Mouse (Mus musculus) CD4-positive, CD25-positive, alpha-beta regulatory T cell, adult 2 months (primary cell): Measurements from ENCODE around the gene Vrk1.

Experiments used
- DNase-seq: peaks from one replicate; pipeline ENCODE4 v3.0.0-alpha.2; 2012; ENCODE audit warnings: low read depth, low spot score

Vrk1 gene

GRCm38 (mm10) chr12:106010065-106010915, at the start of gene Vrk1:
Vrk1 (plus strand) TSS chr12:106010228.
- DNase-seq, result peak; percentile 92

- no peak for DNase-seq
Measured at GRCm38 (mm10) chr12:105960592-105961330, 49.3 kb upstream of the Vrk1 start.

- DNase-seq, result no peak
Measured at GRCm38 (mm10) chr12:105961667-105962066, 48.4 kb upstream of the Vrk1 start.

GRCm38 (mm10) chr12:105962103-105963011, 47.7 kb upstream of the Vrk1 start:
- DNase-seq, result peak; percentile 93

GRCm38 (mm10) chr12:105963012-105963572, 46.9 kb upstream of the Vrk1 start:
- DNase-seq, result peak; percentile 55

DNA sequence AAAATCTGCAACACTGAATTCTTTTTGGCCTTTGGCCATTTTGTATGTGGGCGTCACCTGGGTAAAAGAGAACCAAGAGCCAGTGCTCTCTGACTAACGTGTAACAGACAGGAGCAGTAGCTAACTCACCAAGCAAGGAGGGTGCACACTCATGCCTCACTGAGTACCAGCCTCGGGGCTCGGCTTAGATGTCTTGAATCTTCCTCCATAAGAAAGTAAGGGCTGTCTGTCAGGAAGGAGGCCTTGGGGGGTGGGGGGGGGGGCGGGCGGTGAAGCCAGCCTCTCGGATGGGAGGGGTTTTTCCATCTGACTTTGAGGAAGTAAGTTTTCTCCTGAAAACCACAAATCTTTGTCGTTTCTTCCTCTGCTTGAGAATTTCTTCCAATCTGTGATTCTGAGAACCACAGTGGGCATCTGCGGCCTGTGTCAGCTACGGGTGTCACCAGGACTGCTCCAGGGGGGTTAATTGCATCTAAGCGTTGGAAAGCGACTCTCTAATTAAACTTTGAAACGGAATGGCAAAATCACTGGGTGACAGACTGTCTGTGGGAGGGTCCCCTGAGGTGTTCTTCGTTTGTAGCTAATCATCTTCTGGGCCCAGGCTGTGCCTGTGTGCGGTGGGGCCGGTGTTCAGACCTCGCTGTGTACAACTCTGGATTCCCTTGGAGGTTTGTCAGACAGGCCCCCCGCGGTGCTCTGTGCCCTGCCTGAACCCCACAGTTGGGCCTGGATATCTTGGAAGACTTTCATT, 43.0 kb upstream of the Vrk1 start:
- peak; percentile 31 for DNase-seq

GRCm38 (mm10) chr12:105967806-105968205, 42.2 kb upstream of the Vrk1 start:
- peak; percentile 27 for DNase-seq

DNA sequence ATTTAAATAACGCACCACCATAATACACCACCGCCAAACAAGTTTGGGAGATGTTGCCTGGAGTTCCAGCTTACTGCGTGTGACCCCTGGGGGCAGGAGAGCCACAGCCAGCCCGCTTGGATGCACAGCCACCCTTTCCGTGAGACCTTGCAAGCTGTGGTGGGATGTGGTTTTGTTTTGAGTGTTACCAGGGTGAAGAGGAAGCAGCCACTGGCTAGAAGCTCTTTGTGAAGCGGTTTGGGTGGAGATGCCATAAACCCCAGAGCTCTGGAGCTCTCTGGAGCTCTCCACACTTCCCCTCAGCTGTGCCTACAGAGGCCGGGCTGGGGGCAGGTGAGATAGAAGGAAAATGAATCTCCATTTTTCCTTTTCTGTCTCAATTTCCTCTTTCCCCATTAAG, 38.8 kb upstream of the Vrk1 start:
- peak; percentile 47 for DNase-seq

DNA sequence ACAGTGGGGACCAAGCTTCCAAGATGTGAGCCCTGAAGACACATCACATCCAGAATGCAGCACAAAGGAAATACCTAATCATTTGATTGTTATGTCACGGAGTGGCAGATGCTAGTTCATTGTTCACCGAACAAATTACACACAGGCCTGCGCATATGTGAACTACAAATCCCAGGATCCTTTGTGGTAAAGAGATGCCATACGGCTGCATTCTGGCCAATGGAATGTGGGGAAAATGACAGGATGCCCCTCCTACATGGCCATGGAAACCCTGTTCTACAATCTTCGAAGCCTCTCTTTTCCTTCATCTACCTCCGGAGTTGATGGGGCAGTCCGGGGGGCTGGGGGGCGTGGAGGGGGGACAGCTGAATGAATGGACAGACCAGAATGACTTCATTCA, 37.4 kb upstream of the Vrk1 start:
- DNase-seq, result no peak

DNA sequence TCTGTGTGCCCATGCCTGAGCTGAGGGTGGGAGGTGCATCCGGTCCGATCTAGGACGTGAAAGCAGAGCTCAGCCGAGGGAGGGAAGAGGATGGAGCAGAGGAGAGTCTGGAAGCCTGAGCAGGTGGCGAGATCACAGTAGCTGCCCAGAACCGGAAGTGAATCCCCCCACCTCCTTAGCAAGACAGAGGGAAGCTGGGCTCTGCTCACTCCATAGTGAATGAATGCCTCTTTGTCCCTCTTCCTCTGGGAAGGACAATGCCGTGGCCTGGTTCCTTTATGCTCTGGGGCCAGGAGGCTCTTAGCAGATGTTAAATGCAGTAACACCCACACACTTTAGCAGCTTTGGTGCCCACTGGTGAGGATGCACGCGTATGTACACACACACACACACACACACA, 36.3 kb upstream of the Vrk1 start:
- DNase-seq, result no peak

DNA sequence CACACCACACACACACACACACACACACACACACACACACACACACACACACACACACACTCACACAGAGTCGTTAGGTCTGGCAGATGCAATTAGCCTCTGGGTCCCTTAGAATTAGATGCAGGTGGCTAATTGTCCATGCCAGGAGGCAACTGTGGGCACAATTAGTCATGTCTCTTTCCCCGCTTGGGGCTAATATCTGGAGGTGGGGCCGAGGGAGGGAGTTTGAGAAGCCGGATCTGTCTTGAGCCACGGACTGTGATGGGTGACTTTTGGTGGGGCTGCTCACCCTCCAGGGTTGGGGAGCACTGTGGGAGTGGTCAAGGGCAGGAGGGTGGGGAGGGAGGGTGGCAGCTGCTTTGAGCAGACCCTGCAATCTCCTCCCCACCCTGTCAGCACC, 35.9 kb upstream of the Vrk1 start:
- no peak for DNase-seq

- DNase-seq, result peak; percentile 66
Measured at GRCm38 (mm10) chr12:105981121-105981973, 28.7 kb upstream of the Vrk1 start.

DNA sequence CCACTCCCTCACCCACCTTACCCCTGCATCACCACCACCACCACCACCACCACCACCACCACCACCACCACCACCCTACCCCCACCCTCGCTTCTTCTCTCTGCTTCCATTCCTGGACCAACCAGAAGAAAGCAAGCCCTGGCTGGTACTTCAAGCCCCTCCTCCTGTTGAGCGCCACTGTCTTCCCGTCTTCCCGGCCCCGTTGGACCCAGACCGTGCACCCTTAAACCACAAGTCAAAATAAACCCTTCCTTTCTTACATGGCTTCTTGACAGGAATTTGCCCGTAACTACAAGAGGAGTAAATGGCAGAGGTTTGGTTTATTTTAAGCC, 28.1 kb upstream of the Vrk1 start:
- no peak for DNase-seq

GRCm38 (mm10) chr12:105982598-105982997, 27.4 kb upstream of the Vrk1 start:
- DNase-seq, result no peak

- DNase-seq, result peak; percentile 40
Measured at GRCm38 (mm10) chr12:105983499-105983898, 26.5 kb upstream of the Vrk1 start.

DNA sequence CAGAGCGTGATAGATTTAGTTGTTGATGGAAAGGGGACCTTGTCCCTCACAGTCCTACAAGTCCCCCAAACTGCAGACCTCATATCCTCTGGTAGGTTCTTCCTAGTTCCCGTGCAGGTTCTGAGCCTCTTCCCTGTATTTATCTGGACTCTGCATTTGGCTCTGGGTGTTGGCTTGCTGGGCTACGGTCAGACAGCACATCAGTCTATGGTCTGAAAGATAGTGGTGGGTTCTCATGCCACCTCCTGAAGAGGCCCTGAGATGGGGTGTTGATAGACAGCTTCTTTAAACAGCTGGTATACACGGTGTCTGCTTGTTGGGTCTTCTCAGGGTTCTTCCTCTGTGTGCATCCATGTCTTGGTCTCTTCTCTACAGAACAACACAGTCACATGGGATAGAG, 21.6 kb upstream of the Vrk1 start:
- DNase-seq, result no peak

DNA sequence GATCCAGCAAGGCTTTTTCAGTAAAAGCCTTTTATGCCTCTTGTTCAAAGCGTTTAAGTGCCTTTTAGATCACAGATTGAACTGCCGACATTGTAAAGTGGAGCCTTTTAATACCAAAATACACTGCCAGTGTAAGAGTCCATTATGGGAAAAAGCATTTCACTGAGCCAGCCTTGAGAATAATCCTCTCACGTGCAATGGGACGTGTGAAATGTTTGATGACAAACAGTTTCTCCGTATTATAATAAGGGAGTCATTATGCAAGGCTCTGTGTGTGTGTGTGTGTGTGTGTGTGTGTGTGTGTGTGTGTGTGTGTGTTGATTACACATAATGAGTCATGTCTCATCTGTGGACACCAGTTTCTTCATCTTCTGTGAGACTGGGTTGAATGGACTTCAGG, 17.3 kb upstream of the Vrk1 start:
- no peak for DNase-seq

GRCm38 (mm10) chr12:105993356-105993755, 16.7 kb upstream of the Vrk1 start:
- no peak for DNase-seq

GRCm38 (mm10) chr12:105995940-105996339, 14.1 kb upstream of the Vrk1 start:
- DNase-seq, result no peak
